Mouse (Mus musculus): Measurements from ENCODE around the gene Spns2.

The Spns2 gene

DNA sequence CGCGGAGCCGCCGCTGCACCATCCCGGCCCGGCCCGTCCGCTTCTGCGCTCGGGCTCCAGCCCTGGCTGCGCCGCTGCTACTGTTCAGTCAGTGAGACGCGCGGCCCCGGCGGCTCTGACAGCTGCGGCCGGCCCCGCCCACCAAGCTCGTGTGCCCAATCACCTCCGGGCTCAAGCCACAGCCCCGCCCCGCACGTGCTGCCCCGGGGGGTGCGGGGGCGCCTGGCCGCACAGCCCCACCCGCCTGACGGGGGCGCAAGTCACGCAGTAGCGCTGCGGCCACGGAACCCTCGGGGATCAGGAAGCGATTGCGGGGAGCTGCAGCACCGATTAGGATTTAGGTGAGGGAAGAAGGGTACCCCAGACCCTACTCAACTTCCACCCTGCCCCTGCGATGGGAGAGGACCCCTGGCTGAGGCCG is at the start of gene Spns2:
Spns2 (minus strand) TSS at position 24 of the 421 bp plus-strand sequence.
- DNase-seq (ENCODE audit: low spot score): peak; percentile 91

DNA sequence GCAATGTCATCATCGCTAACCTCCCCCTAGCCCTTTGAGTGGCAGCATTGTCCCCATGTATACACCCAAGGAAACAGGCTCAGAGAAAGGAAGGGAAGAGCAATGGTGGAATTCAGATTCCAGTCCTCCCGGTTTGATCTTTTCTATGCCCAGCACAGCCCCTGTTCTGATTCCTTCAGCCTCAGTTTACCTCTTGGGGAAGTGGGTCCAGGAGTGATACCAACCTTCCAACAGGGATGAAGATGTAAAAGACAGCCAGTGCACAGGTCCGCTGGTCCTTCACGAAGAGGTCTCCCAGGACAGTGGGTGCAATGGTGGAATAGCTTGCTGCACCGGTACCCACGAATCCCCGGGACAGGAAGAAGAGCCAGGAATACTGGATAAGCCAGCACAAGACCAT is 49.1 kb upstream of the Spns2 start:
- DNase-seq (ENCODE audit: low spot score): no peak

DNA sequence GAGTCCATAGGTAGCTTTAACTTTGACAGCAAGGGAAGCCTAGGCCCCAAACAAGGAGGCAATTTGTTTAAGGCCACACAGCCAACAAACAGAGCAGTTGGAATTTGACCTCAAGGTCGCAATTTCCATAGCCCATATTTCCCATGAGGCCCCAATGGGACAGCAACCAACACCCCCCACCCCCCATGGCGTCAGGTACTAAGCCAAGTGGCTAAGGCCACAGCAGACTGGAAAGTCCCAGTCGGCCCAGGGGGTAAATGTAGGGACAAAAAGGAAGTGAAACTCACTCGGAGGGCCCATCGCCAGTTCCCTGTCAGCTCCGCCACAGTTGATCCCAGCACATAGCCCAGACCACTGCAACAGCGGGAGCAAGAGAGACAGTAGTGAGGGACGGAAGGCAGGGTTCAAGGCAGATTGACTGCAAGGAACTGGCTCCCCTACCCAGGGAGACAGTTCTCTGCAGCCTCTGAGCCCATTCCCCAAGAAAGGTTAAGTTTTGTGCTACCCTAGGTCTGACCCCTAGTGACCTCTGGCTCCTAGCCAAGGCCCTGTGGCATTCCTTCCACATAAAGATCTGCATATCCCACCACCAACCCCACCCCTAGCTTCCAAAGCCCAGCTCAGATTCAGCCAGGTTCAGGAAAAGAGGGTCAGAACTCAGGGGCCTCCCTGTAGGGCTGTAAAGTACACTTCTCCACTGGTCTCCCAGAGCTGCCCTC is 48.5 kb upstream of the Spns2 start:
- DNase-seq (ENCODE audit: low spot score): peak; percentile 18

DNA sequence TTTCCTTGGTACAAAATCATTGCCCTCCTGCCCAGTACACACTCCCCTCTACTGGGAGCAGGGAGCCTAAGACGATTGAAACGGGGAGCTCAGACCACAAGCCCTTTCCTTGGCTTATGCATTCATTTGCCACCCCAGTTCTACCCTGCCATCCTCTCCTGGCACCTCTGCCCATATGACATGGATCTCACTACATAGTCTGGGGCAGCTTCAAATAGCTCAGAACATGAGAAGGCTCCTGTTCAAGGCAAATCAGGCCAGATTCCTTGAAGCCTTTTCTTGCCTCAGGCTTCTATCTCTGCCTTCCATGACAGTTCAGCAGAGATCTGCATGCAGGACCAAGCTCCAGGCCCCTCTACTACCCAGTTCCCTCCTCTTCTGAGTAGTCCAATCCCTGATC is 47.8 kb upstream of the Spns2 start:
- DNase-seq (ENCODE audit: low spot score): no peak

DNA sequence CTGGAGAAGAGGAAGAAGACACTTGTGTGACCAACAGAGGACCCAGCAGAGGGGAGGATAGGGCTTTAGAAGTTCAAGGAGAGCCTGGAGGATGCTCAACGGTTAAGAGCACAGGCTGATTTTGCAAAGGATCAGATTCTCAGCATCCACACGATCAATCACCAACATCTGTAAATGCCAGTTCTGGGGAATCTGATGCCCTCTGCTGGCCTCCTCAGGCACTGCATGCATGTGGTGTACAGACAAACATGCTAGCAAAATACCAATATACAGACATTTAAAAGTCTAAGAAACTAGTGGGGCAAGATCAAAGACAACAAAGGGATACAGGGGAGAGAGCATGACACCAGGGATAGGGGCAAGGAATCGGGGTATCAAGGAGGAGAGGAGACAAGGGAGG is 45.8 kb upstream of the Spns2 start:
- no peak for DNase-seq (ENCODE audit: low spot score)

DNA sequence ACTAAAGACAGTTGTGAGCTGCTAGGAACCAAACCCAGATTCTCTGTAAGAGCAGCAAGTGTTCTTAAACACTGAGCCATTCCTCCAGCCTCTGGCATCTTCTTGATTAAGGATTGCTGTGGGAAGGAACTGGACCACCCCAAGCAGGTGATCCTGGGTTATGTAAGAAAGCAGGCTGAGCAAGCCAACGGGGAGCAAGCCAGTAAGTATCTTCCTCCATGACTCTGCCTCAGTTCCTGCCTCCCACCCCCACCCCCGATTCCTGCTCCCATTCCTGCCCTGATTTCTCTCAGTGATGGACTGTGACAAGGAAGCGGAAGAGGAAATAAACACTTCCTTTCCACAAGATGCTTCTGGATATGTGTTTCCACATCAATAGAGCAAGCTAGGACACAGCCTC is 43.2 kb upstream of the Spns2 start:
- DNase-seq (ENCODE audit: low spot score): no peak

DNA sequence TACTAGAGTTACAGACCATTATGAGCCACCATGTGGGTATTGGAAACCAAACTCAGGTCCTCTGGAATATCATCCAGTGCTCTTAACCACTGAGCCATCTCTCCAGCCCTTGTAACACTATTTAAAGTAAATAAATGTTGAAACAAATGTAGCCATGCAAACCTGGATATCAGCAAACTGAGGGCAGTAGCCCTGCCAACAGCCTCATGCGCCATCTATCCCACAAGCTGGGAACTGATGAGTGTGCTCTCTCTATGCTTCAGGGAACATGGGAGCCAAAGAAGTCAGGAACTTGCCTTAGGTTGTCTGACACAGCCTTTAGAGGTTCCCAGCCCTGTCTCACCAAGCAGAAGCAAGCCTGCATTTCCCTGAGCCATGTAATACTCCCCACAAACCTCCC is 41.9 kb upstream of the Spns2 start:
- DNase-seq (ENCODE audit: low spot score): no peak

DNA sequence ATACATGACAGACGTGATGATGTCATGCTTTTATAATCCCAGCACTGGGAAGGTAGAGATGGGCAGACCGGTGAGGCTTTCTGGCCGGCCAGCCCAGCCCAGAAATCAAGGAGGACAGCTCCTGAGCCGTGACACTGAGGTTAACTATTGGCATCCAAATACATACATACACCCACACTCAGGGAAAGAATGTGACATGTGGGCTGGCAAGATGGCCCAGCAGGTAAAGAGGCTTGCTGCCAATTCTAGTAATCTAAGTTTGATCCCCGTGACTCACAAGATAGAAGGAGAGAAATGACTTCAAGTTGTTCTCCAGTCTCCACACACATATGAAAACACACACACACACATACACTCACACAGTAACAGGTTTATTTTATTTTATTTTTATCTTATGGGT is 41.4 kb upstream of the Spns2 start:
- DNase-seq (ENCODE audit: low spot score): no peak

DNA sequence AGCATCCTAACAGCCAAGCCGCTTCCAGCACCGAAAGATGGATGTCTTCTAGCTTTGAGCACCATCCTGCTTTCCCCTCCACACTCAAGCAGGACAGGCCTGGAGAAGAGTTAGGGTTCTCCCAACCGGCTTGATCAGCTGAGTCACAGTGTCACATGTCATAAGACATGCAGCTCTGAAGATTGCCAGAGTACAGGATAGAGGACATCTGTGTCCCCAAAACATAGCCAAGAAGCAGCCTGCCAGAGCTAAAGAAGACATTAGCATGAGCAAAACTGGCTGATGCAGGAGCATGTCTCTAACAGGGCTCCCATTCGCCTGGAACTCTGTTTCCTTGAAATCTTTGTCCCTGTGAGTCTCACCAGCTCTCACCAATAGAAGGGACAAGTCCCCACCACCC is 36.5 kb upstream of the Spns2 start:
- no peak for DNase-seq (ENCODE audit: low spot score)

DNA sequence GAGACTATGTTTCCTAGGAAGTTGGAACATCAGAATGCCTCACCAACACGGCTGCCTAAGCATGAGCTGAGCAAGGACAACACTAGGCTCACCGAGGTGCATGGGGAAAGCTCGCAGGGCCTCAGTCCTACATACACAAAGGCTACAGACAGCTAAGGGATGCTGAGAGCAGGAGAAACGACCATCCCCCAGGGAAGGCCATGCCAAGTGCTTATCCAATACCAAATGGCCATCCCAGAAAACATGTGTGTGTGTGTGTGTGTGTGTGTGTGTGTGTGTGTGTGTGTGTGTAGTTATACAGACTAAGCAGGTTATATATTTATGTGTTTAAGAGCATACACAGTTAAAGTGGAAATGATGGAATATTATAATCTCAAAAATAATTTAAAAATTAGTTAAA is 34.0 kb upstream of the Spns2 start:
- no peak for DNase-seq (ENCODE audit: low spot score)

DNA sequence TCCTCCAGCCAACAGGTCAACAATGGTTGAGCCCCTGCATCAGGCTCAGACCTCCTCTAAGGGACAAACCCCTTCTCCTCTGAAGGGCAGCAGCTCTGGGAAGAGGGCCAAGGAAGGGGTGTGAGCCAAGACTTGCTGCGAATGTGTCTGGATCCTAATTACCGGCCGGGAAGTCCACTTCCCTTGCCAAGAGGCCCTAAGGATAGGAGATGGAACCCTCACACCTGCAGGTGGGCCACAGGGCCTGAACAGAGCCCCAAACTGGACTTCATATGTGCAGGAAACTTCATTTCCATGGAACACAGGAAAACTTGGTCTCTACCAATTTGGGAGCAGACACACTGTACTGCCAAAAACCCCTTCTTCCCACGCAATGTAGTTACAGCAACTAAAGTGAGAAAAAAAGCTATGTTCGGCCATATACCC is 32.9 kb upstream of the Spns2 start:
- peak; percentile 40 for DNase-seq (ENCODE audit: low spot score)

DNA sequence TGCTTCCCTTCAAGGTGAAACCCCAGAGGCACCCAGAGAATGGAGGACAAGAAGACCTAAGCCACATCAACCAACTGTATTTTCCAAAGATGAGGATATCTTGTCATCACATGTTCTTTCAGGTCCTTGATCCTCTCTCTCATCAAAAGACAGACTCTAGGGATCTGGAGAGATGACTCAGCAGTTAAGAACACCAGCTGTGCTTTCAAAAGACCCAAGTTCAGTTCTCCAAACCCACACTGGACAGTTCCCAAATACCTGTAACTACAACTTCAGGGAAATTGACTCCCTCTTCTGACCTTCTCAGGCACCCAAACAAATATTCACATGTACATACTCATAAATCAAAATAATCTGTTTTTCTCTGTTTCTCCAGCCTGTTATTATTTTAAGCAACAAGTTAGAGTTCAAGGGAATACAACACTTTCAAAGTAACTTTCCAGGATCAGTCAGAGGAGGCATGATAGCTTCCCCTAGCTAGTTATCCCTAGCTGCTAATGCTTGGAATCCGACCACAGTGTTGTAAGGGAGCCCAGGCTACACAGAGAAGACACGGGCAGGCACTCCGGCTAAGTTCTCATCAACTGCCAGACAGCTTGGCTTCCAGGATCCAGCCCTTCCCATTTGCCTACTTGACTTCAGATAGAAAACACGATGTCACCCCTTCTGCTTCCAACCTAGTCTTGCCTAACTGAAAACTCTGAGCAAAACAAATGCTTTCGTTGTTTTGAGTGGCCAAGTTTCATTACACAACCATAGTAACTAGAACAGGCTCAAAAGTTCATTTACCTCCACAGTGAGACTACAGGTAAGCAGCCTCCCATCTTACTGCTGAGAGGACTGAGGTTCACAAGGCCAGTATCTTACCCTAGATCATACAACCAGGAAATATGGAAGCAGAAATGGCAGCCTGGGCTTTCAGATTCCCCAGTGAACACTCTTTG is 32.2 kb upstream of the Spns2 start:
- no peak for DNase-seq (ENCODE audit: low spot score)

DNA sequence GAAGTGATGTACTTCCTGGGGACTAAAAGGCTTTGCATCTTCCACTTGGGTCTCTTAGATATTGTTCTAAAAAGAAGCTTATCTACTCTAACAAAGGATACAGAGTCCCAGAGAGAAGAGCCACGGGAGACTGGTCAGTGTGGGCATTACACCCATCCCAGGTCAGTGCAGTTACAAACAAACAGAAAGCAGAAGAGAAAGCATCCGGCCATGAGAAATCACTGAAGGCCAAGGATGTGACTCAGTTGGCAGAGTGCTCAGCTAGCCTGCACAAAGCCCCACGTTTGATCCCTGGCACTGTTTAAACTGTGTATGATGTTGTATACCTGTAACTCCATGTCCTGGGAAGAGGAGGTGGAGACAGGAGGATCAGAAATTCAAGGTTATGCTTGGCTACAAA is 30.2 kb upstream of the Spns2 start:
- DNase-seq (ENCODE audit: low spot score): no peak

DNA sequence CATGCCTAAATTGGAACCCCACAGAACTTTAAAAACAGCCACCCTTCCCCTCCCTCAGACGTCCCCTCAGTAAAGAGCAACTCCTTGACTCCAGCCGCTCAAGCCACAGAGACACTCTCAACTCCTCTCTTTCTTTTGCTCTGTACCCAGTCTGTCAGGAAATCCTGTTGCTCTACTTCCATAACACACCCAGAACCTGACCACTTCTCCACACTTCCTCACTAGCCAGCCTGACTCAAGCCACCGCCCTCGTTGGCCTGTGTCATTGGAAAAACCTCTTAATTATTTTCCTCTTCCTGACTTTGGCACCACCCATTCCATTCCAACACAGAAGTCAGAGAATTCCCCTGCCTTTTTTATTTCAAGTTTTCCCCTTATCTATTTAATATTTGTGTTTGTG is 29.5 kb upstream of the Spns2 start:
- DNase-seq (ENCODE audit: low spot score): no peak

DNA sequence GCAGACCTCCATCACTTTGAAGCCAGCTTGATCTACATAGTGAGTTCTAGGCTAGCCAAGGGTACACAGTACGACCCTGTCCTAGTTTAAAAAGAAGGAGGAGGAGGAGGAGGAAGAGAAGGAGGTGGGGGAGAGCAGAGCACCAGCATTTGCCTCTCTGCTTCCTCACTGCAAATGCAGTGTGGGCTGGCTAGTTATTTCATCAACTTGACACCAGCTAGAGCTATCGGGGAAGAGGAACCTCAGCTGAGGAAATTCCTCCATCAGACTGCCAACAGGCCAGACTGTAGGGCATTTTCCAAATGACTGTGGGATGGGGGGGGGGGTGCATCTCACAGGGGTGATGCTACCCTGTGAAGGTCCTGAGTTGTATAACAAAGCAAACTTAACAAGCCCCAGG is 28.7 kb upstream of the Spns2 start:
- DNase-seq (ENCODE audit: low spot score): no peak

DNA sequence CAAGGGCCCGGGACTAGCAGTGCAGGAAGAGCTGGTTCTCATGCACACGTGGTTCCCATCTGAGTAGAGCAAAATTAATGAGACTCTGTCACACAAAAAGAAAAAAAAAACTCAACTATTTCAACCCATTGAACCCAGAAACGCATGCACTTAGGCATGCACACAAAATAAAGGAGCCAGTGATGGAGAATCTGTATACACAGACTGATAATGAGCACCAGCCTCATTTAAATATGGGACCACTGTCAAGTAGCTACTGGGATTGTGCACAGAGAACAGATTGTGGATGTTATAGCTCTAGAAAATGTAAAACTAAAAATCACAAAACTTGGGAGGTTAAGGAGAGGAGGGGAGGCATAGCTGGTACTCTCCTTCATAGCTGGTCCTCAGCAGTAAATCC is 25.3 kb upstream of the Spns2 start:
- DNase-seq (ENCODE audit: low spot score): no peak

DNA sequence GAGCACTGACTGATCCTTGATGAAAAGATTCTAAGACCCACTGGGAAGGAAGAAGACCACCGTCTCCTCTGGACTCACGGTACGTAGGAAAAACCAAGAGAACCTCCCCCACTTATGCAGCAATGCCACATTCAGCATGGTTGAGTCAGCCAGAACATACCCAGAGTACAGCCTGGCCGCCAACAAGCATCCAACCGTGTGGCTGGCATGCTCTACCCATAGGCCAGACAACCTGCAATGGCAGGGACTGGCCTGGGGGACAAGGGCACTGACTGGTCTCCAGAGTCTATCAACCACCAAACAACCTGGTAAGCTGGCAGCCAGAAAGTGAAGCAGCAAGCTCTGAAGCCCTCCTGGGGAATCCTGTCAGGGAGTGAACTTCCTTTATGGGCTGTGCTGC is 18.9 kb upstream of the Spns2 start:
- no peak for DNase-seq (ENCODE audit: low spot score)

DNA sequence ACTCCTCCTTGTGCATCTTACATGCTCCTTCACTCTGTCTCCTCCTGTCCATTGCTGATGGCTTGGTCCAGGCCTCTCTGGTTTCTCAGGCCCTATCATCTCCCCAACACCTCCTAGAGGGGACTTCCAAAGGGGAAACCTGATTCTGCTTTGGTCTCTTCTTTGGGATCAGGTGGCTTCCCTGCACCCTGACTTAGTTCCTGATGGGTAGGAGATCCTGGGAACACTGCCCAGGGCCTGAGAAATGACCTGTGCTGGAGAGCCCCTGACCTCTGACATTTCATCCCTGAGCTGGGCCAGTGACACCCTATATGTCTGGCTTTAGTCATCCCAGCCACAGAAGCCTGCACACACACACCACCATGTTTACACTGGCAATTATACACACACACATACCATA is 17.9 kb upstream of the Spns2 start:
- no peak for DNase-seq (ENCODE audit: low spot score)

DNA sequence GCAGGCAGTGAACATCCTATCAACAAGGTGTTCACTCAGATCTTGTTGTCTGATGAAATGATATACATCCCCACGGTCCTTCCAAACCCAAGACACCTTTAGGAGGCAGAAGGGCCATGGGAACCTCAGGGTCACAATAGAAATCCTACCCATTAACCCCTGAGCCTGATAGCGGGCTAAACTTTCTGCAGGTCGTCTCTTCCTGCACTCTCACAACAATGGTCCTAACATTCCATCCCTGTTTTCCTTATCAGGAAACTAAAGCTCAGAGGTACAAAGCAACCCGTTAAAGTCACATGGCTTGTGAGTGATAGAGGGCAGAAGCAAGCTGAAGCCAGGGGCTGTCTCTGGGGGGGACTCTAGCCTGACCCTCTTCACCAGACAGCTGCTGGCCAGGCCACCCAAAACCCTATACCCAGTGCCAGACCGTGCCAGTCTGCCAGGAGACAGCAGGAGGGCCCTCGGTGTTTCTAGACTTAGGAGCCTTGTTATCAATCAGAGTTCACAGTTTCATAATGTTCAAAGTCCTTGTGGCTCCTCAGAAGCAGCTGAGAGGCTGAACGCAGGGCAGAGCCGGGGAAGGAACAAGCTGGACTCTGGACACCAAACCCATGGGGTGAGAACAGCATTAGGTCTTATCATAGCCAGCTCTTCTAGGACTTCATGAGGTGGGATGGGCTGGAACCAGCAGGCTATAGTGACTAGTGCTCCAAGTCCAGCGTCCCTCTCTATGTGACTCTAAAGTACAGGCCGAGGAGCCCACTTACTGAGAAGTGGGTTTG is 14.5 kb upstream of the Spns2 start:
- no peak for DNase-seq (ENCODE audit: low spot score)

DNA sequence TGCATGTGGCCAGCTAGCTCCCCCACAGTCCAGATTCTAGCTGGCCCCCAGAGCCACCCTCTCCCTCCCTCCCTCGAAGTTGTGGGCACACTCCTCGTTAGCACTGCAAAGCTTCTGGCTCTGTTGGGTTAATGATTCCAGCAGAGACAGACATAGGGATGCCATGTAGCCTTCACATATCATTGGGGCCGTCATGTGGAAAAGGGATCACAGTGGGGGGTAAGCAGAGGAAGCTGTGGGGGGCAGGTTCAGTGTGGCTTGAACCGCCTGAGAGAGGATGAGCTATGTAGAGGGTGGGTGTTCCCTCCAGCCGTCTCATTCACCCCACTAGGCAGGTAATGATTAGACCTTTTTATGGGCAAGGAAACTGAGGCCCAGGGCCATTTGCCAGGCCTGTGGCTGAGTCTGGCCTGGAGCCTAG is 13.8 kb upstream of the Spns2 start:
- no peak for DNase-seq (ENCODE audit: low spot score)

DNA sequence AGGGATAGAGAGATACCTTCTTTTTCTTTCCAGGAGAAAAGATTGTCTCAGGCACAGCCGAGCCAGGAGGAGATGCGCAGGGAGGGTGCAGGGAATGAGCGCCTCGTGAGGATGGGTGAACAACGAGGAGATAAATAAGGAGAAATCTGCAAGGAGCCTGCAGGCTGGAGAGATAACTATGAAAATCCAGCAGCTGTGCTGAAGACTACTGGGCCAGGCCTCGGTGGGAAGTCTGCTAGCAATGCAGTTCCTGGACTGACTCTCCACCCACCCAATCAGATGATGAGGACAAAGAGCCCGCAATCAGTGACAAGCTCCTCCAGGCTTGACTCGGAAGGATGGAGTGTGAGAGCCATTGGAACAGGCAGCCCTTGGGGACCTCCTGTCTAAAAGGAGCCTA is 12.5 kb upstream of the Spns2 start:
- no peak for DNase-seq (ENCODE audit: low spot score)

DNA sequence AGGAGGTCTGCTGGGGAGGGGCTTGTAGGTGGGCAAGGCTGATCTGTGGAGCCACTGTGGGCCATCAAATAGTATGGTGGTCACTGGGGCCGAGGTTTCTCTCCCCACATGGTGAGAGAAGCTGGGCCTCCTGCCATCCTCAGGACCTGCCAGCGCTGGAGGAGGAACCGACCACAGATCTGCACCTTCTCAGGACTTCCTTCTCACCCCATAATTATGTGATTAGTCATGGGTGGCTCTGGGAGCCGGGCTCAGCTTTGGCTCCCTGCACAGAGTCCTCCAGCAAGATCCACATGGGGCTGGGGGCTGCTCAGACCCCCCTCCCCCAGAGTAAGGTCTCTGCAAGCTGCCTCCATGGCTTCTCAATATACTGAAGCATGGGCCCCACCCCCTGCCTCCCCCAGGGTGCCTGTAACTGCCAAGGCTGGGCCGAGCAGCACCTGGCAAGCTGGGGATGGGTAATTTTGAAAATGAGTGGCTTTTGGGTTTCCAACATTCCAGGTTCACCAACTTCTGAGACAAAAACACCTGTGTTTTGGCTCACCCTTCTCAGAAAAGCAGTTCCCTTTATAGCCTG is 11.8 kb upstream of the Spns2 start:
- no peak for DNase-seq (ENCODE audit: low spot score)

Data from ovary, postnatal 36 days (tissue).